Mouse (Mus musculus) testis, postnatal 14 days (tissue): Measurements from ENCODE around the gene Eif4e3.

Source experiments
- DNase-seq: peaks from one replicate; pipeline ENCODE4 v3.0.0; 2021; ENCODE audit warnings: low spot score

Gene Eif4e3

GRCm38 (mm10) chr6:99665457-99666317 lies 884 bp downstream of the Eif4e3 start:
- DNase-seq, result no peak

- DNase-seq, result no peak
These were observed 3.3 kb downstream of the Eif4e3 start for GRCm38 (mm10) chr6:99663232-99663631.

- no peak for DNase-seq
These were observed 6.1 kb downstream of the Eif4e3 start for GRCm38 (mm10) chr6:99660443-99660842.

GRCm38 (mm10) chr6:99658586-99658985 lies 8.0 kb downstream of the Eif4e3 start:
- DNase-seq, result no peak

GRCm38 (mm10) chr6:99656088-99656487 lies 10.5 kb downstream of the Eif4e3 start:
- no peak for DNase-seq

- DNase-seq, result no peak
These were observed 11.1 kb downstream of the Eif4e3 start for GRCm38 (mm10) chr6:99655488-99655887.

- no peak for DNase-seq
These were observed 12.2 kb downstream of the Eif4e3 start for GRCm38 (mm10) chr6:99654343-99654742.

- DNase-seq, result no peak
These were observed 14.2 kb downstream of the Eif4e3 start for GRCm38 (mm10) chr6:99652341-99652740.

GRCm38 (mm10) chr6:99649307-99649706 lies 17.3 kb downstream of the Eif4e3 start:
- DNase-seq, result no peak

GRCm38 (mm10) chr6:99646344-99646743 lies 20.2 kb downstream of the Eif4e3 start:
- no peak for DNase-seq

- no peak for DNase-seq
These were observed 21.7 kb downstream of the Eif4e3 start for GRCm38 (mm10) chr6:99644876-99645275.

GRCm38 (mm10) chr6:99644386-99644785 lies 22.2 kb downstream of the Eif4e3 start:
- DNase-seq, result no peak

GRCm38 (mm10) chr6:99643439-99644199 lies 23.0 kb downstream of the Eif4e3 start:
- DNase-seq, result peak; percentile 69

- DNase-seq, result no peak
These were observed 29.1 kb downstream of the Eif4e3 start for GRCm38 (mm10) chr6:99637456-99637855.

GRCm38 (mm10) chr6:99636801-99637200 lies 29.8 kb downstream of the Eif4e3 start:
- no peak for DNase-seq

- DNase-seq, result no peak
These were observed 30.4 kb downstream of the Eif4e3 start for GRCm38 (mm10) chr6:99636121-99636520.

- DNase-seq, result no peak
These were observed 34.2 kb downstream of the Eif4e3 start for GRCm38 (mm10) chr6:99632121-99632980.

- DNase-seq, result no peak
These were observed 34.9 kb downstream of the Eif4e3 start for GRCm38 (mm10) chr6:99631637-99632036.

GRCm38 (mm10) chr6:99629726-99630458 lies 36.7 kb downstream of the Eif4e3 start:
- DNase-seq, result no peak

- no peak for DNase-seq
These were observed 40.2 kb downstream of the Eif4e3 start for GRCm38 (mm10) chr6:99626347-99626746.

GRCm38 (mm10) chr6:99625803-99626202 lies 40.8 kb downstream of the Eif4e3 start:
- no peak for DNase-seq
